Mouse (Mus musculus): ENCODE results near the gene Wfdc10. TPM values are rescaled to one million over a fixed set of nuclear protein-coding genes. Genes with fewer than 3 reads are reported as not detected.

Wfdc10 gene
- not detected for polyA plus RNA-seq (2017; shearing (Covaris generic))

GRCm38 (mm10) chr2:164655858-164656257, at the start of gene Wfdc10:
Gene Wfdc10 (plus strand): TSS chr2:164656046.

GRCm38 (mm10) chr2:164613471-164613870, 42.4 kb upstream of the Wfdc10 start, which contains the start of the genes Wfdc6b and Wfdc8:
Gene Wfdc6b (plus strand): TSS chr2:164613522.
Gene Wfdc8 (minus strand): TSS chr2:164613626.

GRCm38 (mm10) chr2:164638696-164639095, 17.1 kb upstream of the Wfdc10 start, which contains the start of gene Wfdc16:
Gene Wfdc16 (minus strand): TSS chr2:164638796.

GRCm38 (mm10) chr2:164656483-164656882, 637 bp downstream of the Wfdc10 start, which contains the start of gene Wfdc9:
Gene Wfdc9 (minus strand): TSS chr2:164656583.

GRCm38 (mm10) chr2:164673987-164674386, 18.1 kb downstream of the Wfdc10 start, which contains the start of gene Wfdc11:
Gene Wfdc11 (minus strand): TSS chr2:164674087.

GRCm38 (mm10) chr2:164684807-164685206, 29.0 kb downstream of the Wfdc10 start, which contains the start of gene Wfdc13:
Gene Wfdc13 (plus strand): TSS chr2:164685107.

GRCm38 (mm10) chr2:164698201-164698600, 42.4 kb downstream of the Wfdc10 start, which contains the start of gene Spint4:
Gene Spint4 (plus strand): TSS chr2:164698501.

Other genes starting within 250 kb of the Wfdc10 start
- gene Sdc4, start 212.2 kb upstream of the Wfdc10 start, polyA plus RNA-seq (2017; shearing (Covaris generic)) = 0.63 TPM
- gene Sys1, start 199.1 kb upstream of the Wfdc10 start, polyA plus RNA-seq (2017; shearing (Covaris generic)) = 86.9 TPM
- gene Gm20458, start 195.1 kb upstream of the Wfdc10 start, polyA plus RNA-seq (2017; shearing (Covaris generic)) = 11.7 TPM
- gene Trp53tg5, start 182.3 kb upstream of the Wfdc10 start, polyA plus RNA-seq (2017; shearing (Covaris generic)) = 0.41 TPM
- gene Dbndd2, start 169.9 kb upstream of the Wfdc10 start, polyA plus RNA-seq (2017; shearing (Covaris generic)) = 1.6 TPM
- 12.8 TPM for gene Pigt, start 158.5 kb upstream of the Wfdc10 start, polyA plus RNA-seq (2017; shearing (Covaris generic))
- gene Wfdc2, start 93.6 kb upstream of the Wfdc10 start, polyA plus RNA-seq (2017; shearing (Covaris generic)) = not detected
- not detected for gene Spint3, start 82.6 kb upstream of the Wfdc10 start, polyA plus RNA-seq (2017; shearing (Covaris generic))
- 0.49 TPM for gene Wfdc6a, start 70.6 kb upstream of the Wfdc10 start, polyA plus RNA-seq (2017; shearing (Covaris generic))
- gene Eppin, start 62.5 kb upstream of the Wfdc10 start, polyA plus RNA-seq (2017; shearing (Covaris generic)) = not detected
- gene Wfdc6b, start 42.5 kb upstream of the Wfdc10 start, polyA plus RNA-seq (2017; shearing (Covaris generic)) = not detected
- not detected for gene Wfdc8, start 42.4 kb upstream of the Wfdc10 start, polyA plus RNA-seq (2017; shearing (Covaris generic))
- gene Wfdc16, start 17.2 kb upstream of the Wfdc10 start, polyA plus RNA-seq (2017; shearing (Covaris generic)) = not detected
- gene Wfdc9, start 537 bp downstream of the Wfdc10 start, polyA plus RNA-seq (2017; shearing (Covaris generic)) = not detected
- not detected for gene Wfdc11, start 18.0 kb downstream of the Wfdc10 start, polyA plus RNA-seq (2017; shearing (Covaris generic))
- 1.3 TPM for gene Wfdc13, start 29.1 kb downstream of the Wfdc10 start, polyA plus RNA-seq (2017; shearing (Covaris generic))
- gene Spint4, start 42.5 kb downstream of the Wfdc10 start, polyA plus RNA-seq (2017; shearing (Covaris generic)) = not detected
- not detected for gene Spint5, start 59.3 kb downstream of the Wfdc10 start, polyA plus RNA-seq (2017; shearing (Covaris generic))
- 0.34 TPM for gene Wfdc3, start 89.9 kb downstream of the Wfdc10 start, polyA plus RNA-seq (2017; shearing (Covaris generic))
- 49.6 TPM for gene Dnttip1, start 89.9 kb downstream of the Wfdc10 start, polyA plus RNA-seq (2017; shearing (Covaris generic))
- gene Ube2c, start 113.9 kb downstream of the Wfdc10 start, polyA plus RNA-seq (2017; shearing (Covaris generic)) = 0.96 TPM
- not detected for gene Tnnc2, start 123.9 kb downstream of the Wfdc10 start, polyA plus RNA-seq (2017; shearing (Covaris generic))
- 5.0 TPM for gene Snx21, start 129.8 kb downstream of the Wfdc10 start, polyA plus RNA-seq (2017; shearing (Covaris generic))
- 26.4 TPM for gene Acot8, start 148.8 kb downstream of the Wfdc10 start, polyA plus RNA-seq (2017; shearing (Covaris generic))
- gene Zswim3, start 149.1 kb downstream of the Wfdc10 start, polyA plus RNA-seq (2017; shearing (Covaris generic)) = 3.5 TPM
- gene Zswim1, start 166.6 kb downstream of the Wfdc10 start, polyA plus RNA-seq (2017; shearing (Covaris generic)) = 15.3 TPM
- not detected for gene Spata25, start 172.5 kb downstream of the Wfdc10 start, polyA plus RNA-seq (2017; shearing (Covaris generic))
- gene Ctsa, start 176.8 kb downstream of the Wfdc10 start, polyA plus RNA-seq (2017; shearing (Covaris generic)) = 161 TPM
- gene Neurl2, start 177.4 kb downstream of the Wfdc10 start, polyA plus RNA-seq (2017; shearing (Covaris generic)) = 1.0 TPM
- gene Pltp, start 201.7 kb downstream of the Wfdc10 start, polyA plus RNA-seq (2017; shearing (Covaris generic)) = 5.1 TPM
- gene Pcif1, start 223.3 kb downstream of the Wfdc10 start, polyA plus RNA-seq (2017; shearing (Covaris generic)) = 150 TPM